Mouse (Mus musculus) ES-Bruce4 (cell line): ENCODE results near the gene Taok3. TPM values are rescaled to one million over a fixed set of nuclear protein-coding genes. Genes with fewer than 3 reads are reported as not detected.

Experiments
- H3K27ac ChIP-seq: 2 replicates; pipeline ENCODE4 v1.5.1; 2012; ENCODE audit warnings: low read length, inconsistent platforms; ENCODE audit not compliant: insufficient read depth
- H3K27me3 ChIP-seq: 2 replicates; pipeline ENCODE4 v1.6.1; 2012; ENCODE audit warnings: mild to moderate bottlenecking, low read length, inconsistent platforms; ENCODE audit not compliant: control insufficient read depth, poor library complexity, insufficient read depth, severe bottlenecking
- H3K36me3 ChIP-seq: 2 replicates; pipeline ENCODE4 v1.6.1; 2012; ENCODE audit warnings: inconsistent platforms, mild to moderate bottlenecking, low read length, moderate library complexity; ENCODE audit not compliant: control insufficient read depth, poor library complexity, insufficient read depth, severe bottlenecking
- H3K4me1 ChIP-seq: one replicate; pipeline ENCODE4 v1.8.1; 2011; ENCODE audit warnings: low read length; ENCODE audit not compliant: control insufficient read depth, insufficient read depth
- H3K4me3 ChIP-seq: 2 replicates; pipeline ENCODE4 v1.5.1; 2011; ENCODE audit warnings: low read depth, mild to moderate bottlenecking, low read length
- H3K9ac ChIP-seq: 2 replicates; pipeline ENCODE4 v1.6.1; 2012; ENCODE audit warnings: low read depth, mild to moderate bottlenecking, inconsistent platforms; ENCODE audit not compliant: poor library complexity, severe bottlenecking
- H3K9me3 ChIP-seq: replicated peaks from 2 replicates; pipeline ENCODE4 v1.6.1; 2012; ENCODE audit warnings: mild to moderate bottlenecking, low read length, inconsistent platforms; ENCODE audit not compliant: control insufficient read depth, poor library complexity, insufficient read depth, severe bottlenecking
- CTCF ChIP-seq: IDR thresholded peaks from one replicate; pipeline ENCODE4 v1.8.1; 2011; ENCODE audit warnings: low read depth, low read length
- EP300 ChIP-seq: IDR thresholded peaks from 2 replicates; pipeline ENCODE4 v1.6.1; 2011; ENCODE audit warnings: low read depth, low read length; ENCODE audit not compliant: insufficient read depth
- POLR2A ChIP-seq: IDR thresholded peaks from one replicate; pipeline ENCODE4 v1.8.1; 2011; ENCODE audit warnings: low read length; ENCODE audit not compliant: insufficient read depth
- polyA plus RNA-seq: library from polyadenylated mRNA; stranded (reverse); fragments of >200 nt; gene quantifications from 2 replicates; pipeline ENCODE4 v1.2.4, GENCODE M21; 2011; ENCODE audit warnings: low read depth; ENCODE audit not compliant: missing spikeins, insufficient read depth, insufficient read length

Taok3 gene
- polyA plus RNA-seq, 1 experiment: 27.3 TPM

DNA sequence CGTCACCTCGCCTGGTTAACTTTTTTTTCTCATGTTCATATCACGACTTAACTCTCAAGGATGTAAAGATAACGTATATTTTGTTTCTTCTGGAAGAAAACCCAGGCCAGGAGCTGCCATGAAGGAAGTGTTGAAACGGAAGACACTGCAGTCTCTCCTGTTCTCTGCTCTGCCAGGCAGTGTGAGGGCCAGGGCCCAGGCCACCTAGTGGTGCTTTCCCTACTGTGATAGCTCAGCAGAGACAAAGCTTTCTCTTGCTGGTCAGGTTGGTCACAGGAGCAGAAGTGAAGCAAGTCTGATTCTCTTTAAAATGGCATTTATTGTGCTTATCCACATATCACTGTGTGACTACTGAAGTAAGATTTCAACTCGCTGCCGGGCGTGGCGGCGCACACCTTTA is 161.6 kb downstream of the Taok3 start:
- no peaks in the 10 kb centered on the region for H3K4me1 ChIP-seq
- H3K27ac ChIP-seq: no peak overlapping the region
- H3K4me3 ChIP-seq: no peak overlapping the region
- H3K36me3 ChIP-seq: peaks cover 29% of the 10 kb centered on the region
- H3K27me3 ChIP-seq: no peaks in the 10 kb centered on the region
- no peak overlapping the region for H3K9ac ChIP-seq
- no peaks in the 10 kb centered on the region for H3K9me3 ChIP-seq
- TF ChIP-seq POLR2A (no peak), CTCF (peak; percentile 20), EP300 (no peak)

DNA sequence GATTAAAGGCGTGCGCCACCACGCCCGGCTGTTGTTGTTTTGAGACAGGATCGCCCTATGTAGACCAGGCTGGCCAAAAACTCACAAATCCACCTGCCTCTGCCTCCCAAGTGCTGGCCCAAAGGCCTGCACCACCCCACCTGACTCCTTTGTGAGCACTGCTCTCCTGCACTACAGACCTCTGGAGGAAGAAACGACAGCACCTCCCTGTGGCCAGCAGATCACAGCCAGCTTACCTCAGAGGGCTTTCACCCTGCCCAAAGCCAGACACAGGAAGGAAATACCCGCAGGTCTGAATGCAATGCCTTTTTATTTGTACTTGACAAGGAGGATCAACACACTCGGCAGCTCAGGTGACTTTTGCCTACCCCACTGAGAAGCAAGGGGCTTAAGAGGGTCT is 162.4 kb downstream of the Taok3 start:
- no peak for TF ChIP-seq EP300
- peak; percentile 62 for TF ChIP-seq CTCF
- no peak for TF ChIP-seq POLR2A
- Histone ChIP-seq H3K9ac (no peak overlapping the region), H3K4me1 (no peaks in the 10 kb centered on the region), H3K27ac (no peak overlapping the region), H3K36me3 (peaks cover 29% of the 10 kb centered on the region), H3K4me3 (no peak overlapping the region), H3K27me3 (no peaks in the 10 kb centered on the region), H3K9me3 (no peaks in the 10 kb centered on the region)

DNA sequence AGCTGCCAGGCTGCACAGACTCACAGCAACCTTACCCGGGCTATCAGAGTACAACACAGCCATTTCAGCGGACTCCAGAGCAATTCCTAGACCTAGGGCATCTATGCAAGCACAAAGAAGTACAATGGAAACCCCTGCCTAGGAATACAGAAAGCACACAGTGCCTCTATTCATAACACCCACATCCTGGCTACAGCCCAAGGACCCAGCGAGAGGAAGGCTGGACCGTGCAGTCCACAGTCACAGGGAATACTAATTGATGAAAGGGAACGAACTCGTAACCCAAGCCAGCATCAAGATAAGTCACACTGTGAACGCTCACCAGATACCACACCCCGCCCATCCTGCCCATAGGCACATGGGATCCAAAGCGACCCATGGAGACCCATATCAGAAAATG is 164.1 kb downstream of the Taok3 start:
- Histone ChIP-seq H3K36me3 (peaks cover 29% of the 10 kb centered on the region), H3K4me3 (no peak overlapping the region), H3K4me1 (no peaks in the 10 kb centered on the region), H3K9me3 (no peaks in the 10 kb centered on the region), H3K27ac (no peak overlapping the region), H3K27me3 (no peaks in the 10 kb centered on the region), H3K9ac (no peak overlapping the region)
- no peak for TF ChIP-seq EP300

DNA sequence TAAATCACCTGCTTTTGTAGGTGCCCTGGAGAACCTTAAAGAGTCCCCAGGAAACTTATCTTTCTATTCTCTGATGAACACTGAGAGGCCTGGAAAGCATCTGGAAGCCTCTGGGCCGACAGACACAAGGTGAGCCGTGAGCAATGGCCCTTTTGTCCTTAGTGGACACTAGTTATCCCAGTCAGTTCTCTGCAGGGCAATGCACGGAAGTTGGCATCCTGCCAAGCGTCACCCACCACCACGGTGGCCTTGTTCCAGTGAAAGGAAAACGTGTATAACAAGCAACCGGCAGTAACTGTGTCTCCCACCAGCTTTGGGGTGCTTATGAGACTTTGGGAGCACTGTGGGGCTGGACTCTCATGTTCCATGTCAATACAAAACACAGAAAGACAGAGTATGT is 164.8 kb downstream of the Taok3 start:
- no peaks in the 10 kb centered on the region for H3K4me1 ChIP-seq
- peaks cover 29% of the 10 kb centered on the region for H3K36me3 ChIP-seq
- no peak overlapping the region for H3K9ac ChIP-seq
- H3K4me3 ChIP-seq: no peak overlapping the region
- no peaks in the 10 kb centered on the region for H3K27me3 ChIP-seq
- no peak overlapping the region for H3K27ac ChIP-seq
- no peaks in the 10 kb centered on the region for H3K9me3 ChIP-seq
- TF ChIP-seq POLR2A: no peak
- TF ChIP-seq CTCF: no peak
- no peak for TF ChIP-seq EP300

DNA sequence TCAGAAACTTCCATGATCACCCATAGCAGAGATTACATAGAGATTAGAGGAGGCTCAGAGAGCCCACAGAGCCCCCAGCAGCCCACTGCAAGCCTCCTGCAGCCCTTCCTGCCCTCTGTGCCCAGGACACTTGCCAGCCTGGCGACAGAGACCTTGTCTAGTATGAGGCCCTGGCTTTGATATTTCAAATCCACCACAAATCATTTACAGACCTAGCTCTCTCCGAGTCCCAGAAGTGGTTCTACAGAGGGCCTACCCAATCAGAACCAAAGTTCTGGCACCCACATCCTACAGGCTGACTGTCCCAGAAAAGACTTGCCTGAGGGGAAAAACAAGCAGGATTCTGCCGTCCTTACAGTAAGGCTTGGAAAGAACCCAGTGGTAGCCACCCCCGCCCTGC is 165.3 kb downstream of the Taok3 start:
- no peak overlapping the region for H3K4me3 ChIP-seq
- H3K27ac ChIP-seq: no peak overlapping the region
- no peaks in the 10 kb centered on the region for H3K9me3 ChIP-seq
- no peaks in the 10 kb centered on the region for H3K4me1 ChIP-seq
- no peaks in the 10 kb centered on the region for H3K27me3 ChIP-seq
- peaks cover 29% of the 10 kb centered on the region for H3K36me3 ChIP-seq
- H3K9ac ChIP-seq: no peak overlapping the region
- TF ChIP-seq CTCF (no peak), EP300 (no peak), POLR2A (no peak)

DNA sequence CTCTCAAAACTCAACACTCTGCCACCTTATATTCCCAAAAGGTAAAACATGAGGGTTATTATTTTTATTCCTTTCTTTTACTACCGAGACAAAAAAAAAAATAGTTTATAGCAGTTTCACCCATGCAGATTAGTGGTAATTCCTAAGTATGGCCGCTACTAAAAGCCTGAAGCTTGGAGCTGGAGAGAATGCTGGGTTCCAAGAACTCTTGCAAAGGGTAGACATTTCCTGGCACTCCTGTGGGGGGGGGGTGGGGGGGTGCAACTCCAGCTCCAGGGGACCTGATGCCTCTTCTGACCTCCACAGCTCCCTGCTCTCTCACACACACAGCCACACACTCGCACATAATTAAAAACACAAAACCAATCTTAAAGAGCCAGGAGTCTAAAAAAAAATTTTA is 166.4 kb downstream of the Taok3 start:
- no peak for TF ChIP-seq CTCF
- no peak for TF ChIP-seq POLR2A
- TF ChIP-seq EP300: no peak
- Histone ChIP-seq H3K27ac (no peak overlapping the region), H3K4me3 (peak overlapping the region; percentile 99), H3K27me3 (no peaks in the 10 kb centered on the region), H3K9ac (peak overlapping the region; percentile 84), H3K9me3 (no peaks in the 10 kb centered on the region), H3K36me3 (peaks cover 26% of the 10 kb centered on the region), H3K4me1 (no peaks in the 10 kb centered on the region)
